Mouse (Mus musculus) G1E (cell line): ENCODE data around the gene Msx2.

Experiments used
- CTCF ChIP-seq: IDR thresholded peaks from 2 replicates; pipeline ENCODE4 v1.5.1; 2012; ENCODE audit warnings: low read depth, low read length, inconsistent platforms, mixed read lengths
- GATA1 ChIP-seq: IDR thresholded peaks from 2 replicates; pipeline ENCODE4 v1.6.1; 2012; ENCODE audit warnings: borderline replicate concordance, low read length, inconsistent platforms, mixed read lengths
- POLR2AphosphoS5 ChIP-seq: IDR thresholded peaks from 2 replicates; pipeline ENCODE4 v1.6.1; 2012; ENCODE audit warnings: low read depth, low read length, inconsistent platforms; ENCODE audit not compliant: insufficient replicate concordance
- TAL1 ChIP-seq: conservative IDR thresholded peaks from 2 replicates; pipeline ENCODE4 v1.6.1; 2012; ENCODE audit warnings: low read depth, low read length, inconsistent platforms, mixed read lengths

DNA sequence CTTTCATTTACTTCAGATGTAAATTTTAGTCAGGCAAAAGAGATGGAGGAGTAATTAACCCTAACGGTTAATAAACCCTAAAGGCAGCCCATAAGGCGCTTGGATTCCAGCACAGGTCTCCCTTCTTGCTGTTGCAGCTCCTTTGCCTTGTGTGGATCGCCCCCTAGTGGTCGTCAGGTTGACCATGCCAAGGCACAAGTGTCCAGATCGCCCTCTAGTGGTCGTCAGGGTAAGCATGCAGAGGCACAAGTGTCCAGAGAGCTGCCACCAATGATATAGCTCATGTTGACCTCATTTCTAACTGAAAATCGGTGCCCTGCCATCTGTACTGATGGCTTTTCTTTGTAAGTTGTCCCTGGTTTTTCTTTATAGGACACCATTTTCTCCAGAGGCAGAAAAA is 46.4 kb downstream of the Msx2 start:
- TF ChIP-seq CTCF: peak; percentile 74
- TF ChIP-seq GATA1: no peak
- no peak for TF ChIP-seq TAL1
- TF ChIP-seq POLR2AphosphoS5: no peak
